Mouse (Mus musculus): ENCODE data around the gene Fam160b1. TPM values are rescaled to one million over a fixed set of nuclear protein-coding genes. Genes with fewer than 3 reads are reported as not detected.

Gene Fam160b1
- polyA plus RNA-seq, 1 experiment from 2014 or later, result 12.8 TPM

- H3K27ac ChIP-seq, result no peak overlapping the region
- no peaks in the 10 kb centered on the region for H3K4me1 ChIP-seq (replicated peaks)
- H3K36me3 ChIP-seq, result no peaks in the 10 kb centered on the region
- H3K4me3 ChIP-seq (replicated peaks), result no peak overlapping the region
- no peak for ATAC-seq
- no peak overlapping the region for H3K9ac ChIP-seq
- no peak overlapping the region for H3K4me2 ChIP-seq (replicated peaks)
- no peaks in the 10 kb centered on the region for H3K27me3 ChIP-seq (replicated peaks)
- no peaks in the 10 kb centered on the region for H3K9me3 ChIP-seq
Observed at GRCm38 (mm10) chr19:57327679-57328078, 32.8 kb upstream of the Fam160b1 start.

GRCm38 (mm10) chr19:57328269-57328668 is 32.2 kb upstream of the Fam160b1 start:
- no peaks in the 10 kb centered on the region for H3K9me3 ChIP-seq
- WGBS, result 95% methylated on average over 7 of the region's 7 CpGs
- H3K36me3 ChIP-seq, result no peaks in the 10 kb centered on the region
- H3K4me2 ChIP-seq (replicated peaks), result no peak overlapping the region
- H3K4me3 ChIP-seq (replicated peaks), result no peak overlapping the region
- ATAC-seq, result no peak
- H3K27me3 ChIP-seq (replicated peaks), result no peaks in the 10 kb centered on the region
- no peak overlapping the region for H3K9ac ChIP-seq
- no peaks in the 10 kb centered on the region for H3K4me1 ChIP-seq (replicated peaks)
- no peak overlapping the region for H3K27ac ChIP-seq

- Histone ChIP-seq H3K4me2 (replicated peaks) (no peak overlapping the region), H3K36me3 (no peaks in the 10 kb centered on the region), H3K9me3 (no peaks in the 10 kb centered on the region), H3K4me3 (replicated peaks) (no peak overlapping the region), H3K27ac (no peak overlapping the region), H3K27me3 (replicated peaks) (no peaks in the 10 kb centered on the region), H3K9ac (no peak overlapping the region), H3K4me1 (replicated peaks) (no peaks in the 10 kb centered on the region)
- WGBS, result 62% methylated on average over 12 of the region's 12 CpGs
- no peak for ATAC-seq
Observed at GRCm38 (mm10) chr19:57328792-57329191, 31.7 kb upstream of the Fam160b1 start.

DNA sequence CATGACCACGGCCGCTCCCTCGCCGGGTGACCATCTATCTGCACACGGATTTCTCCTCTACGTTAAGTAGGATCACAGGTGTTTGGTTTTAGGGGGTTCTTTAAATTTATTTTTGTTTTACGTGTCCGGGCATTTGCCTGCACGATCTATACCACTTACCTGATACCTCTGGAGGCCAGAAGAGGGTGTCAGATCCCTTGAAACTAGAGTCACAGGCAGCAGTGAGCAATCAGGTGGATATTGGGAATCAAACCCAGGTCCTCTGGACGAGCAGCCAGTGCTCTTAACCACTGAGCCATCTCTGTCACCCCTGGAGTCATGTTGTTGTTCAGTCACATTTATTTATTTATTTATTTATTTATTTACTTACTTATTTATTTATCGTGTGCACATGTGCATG is 30.2 kb upstream of the Fam160b1 start:
- Histone ChIP-seq H3K4me1 (replicated peaks) (peaks cover 3% of the 10 kb centered on the region; the same call in 1 of the 2 replicates), H3K9ac (no peak overlapping the region), H3K27me3 (replicated peaks) (no peaks in the 10 kb centered on the region), H3K27ac (no peak overlapping the region), H3K4me2 (replicated peaks) (no peak overlapping the region), H3K36me3 (no peaks in the 10 kb centered on the region), H3K9me3 (no peaks in the 10 kb centered on the region), H3K4me3 (replicated peaks) (no peak overlapping the region)
- 72% methylated on average over 11 of the region's 11 CpGs for WGBS
- no peak for ATAC-seq

GRCm38 (mm10) chr19:57331237-57331636 is 29.2 kb upstream of the Fam160b1 start:
- no peak overlapping the region for H3K4me2 ChIP-seq (replicated peaks)
- ATAC-seq, result no peak
- H3K27me3 ChIP-seq (replicated peaks), result no peaks in the 10 kb centered on the region
- H3K27ac ChIP-seq, result no peak overlapping the region
- no peaks in the 10 kb centered on the region for H3K36me3 ChIP-seq
- WGBS, result 88% methylated on average over 6 of the region's 6 CpGs
- H3K9ac ChIP-seq, result no peak overlapping the region
- H3K4me3 ChIP-seq (replicated peaks), result no peak overlapping the region
- peaks cover 3% of the 10 kb centered on the region; the same call in 1 of the 2 replicates for H3K4me1 ChIP-seq (replicated peaks)
- no peaks in the 10 kb centered on the region for H3K9me3 ChIP-seq

DNA sequence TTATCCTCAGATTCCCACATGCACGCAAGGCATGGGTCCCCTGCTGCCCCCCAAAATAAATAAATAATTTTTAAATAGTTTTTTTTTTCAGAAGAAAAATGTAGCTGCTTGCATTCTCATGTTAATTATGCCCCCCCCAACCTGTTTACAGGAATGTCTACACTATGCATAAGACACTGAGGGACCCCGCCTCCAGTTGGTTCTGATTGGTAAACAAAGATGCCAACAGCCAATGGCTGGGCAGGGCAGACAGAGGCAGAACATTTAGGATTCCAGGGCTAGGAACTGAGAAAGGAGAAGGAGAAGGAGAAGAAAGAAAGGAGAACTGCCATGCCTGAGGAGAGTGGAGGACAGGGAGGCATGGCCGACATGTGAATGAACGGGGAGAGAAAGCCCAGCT is 27.1 kb upstream of the Fam160b1 start:
- WGBS, result 86% methylated on average over 4 of the region's 4 CpGs
- H3K4me1 ChIP-seq (replicated peaks), result peaks cover 3% of the 10 kb centered on the region; the same call in 1 of the 2 replicates
- no peak overlapping the region for H3K9ac ChIP-seq
- H3K36me3 ChIP-seq, result no peaks in the 10 kb centered on the region
- no peak overlapping the region for H3K4me3 ChIP-seq (replicated peaks)
- no peaks in the 10 kb centered on the region for H3K9me3 ChIP-seq
- H3K27ac ChIP-seq, result no peak overlapping the region
- no peak overlapping the region for H3K4me2 ChIP-seq (replicated peaks)
- no peaks in the 10 kb centered on the region for H3K27me3 ChIP-seq (replicated peaks)
- ATAC-seq, result no peak

DNA sequence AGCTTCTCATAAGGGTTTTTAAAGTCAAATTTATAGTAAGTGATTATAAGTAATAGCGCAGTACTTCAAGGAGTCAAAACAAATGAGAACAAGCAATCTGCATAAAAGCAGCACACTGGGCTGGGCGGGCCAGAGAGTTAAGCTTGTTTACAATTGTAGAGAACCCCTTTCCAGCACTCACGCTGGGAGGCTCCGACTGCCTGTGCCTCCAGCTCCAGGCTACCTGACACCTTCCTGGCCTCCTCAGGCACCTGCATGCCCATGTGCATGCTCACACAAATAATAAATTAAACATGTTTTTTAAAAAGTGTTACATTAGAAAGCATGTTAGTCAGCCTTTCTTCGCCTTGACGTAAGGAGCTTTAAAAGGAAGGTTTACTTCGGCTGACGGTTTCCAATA is 25.3 kb upstream of the Fam160b1 start:
- Histone ChIP-seq H3K9me3 (no peaks in the 10 kb centered on the region), H3K36me3 (no peaks in the 10 kb centered on the region), H3K4me3 (replicated peaks) (no peak overlapping the region), H3K4me1 (replicated peaks) (peaks cover 3% of the 10 kb centered on the region; the same call in 1 of the 2 replicates), H3K27me3 (replicated peaks) (no peaks in the 10 kb centered on the region), H3K27ac (no peak overlapping the region), H3K4me2 (replicated peaks) (no peak overlapping the region), H3K9ac (no peak overlapping the region)
- 47% methylated on average over 8 of the region's 8 CpGs for WGBS
- ATAC-seq, result no peak

DNA sequence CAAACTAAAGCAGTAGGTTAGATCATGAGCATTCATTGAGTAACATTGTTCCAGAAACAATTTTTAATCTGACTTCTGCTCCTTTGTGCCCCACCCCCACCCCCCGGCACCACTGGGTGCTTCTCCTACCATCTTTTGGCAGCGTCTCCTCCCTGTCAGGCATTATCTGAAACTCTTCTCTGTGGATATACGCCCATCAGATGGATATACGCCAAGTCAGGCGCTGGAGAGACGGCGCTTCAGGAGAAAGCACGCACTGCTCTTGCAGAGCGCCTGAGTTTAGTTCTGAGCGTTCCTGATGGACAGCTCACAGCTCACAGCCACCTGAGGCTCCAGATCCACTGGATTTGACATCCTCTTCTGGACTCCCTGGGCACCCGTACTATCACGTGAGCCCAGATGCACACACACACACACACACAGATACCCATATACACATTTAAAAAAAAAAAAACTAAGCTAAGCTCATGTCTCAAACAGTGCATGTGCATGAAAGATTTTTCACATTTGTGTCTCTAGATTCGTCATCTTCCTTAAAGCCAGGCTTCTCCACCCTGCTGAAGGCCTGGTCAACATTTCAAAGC is 21.1 kb upstream of the Fam160b1 start:
- Histone ChIP-seq H3K27me3 (replicated peaks) (no peaks in the 10 kb centered on the region), H3K4me3 (replicated peaks) (no peak overlapping the region), H3K9me3 (no peaks in the 10 kb centered on the region), H3K36me3 (no peaks in the 10 kb centered on the region), H3K9ac (no peak overlapping the region), H3K4me1 (replicated peaks) (peaks cover 3% of the 10 kb centered on the region; the same call in 1 of the 2 replicates), H3K27ac (no peak overlapping the region), H3K4me2 (replicated peaks) (no peak overlapping the region)
- no peak for ATAC-seq
- WGBS, result 84% methylated on average over 13 of the region's 13 CpGs

DNA sequence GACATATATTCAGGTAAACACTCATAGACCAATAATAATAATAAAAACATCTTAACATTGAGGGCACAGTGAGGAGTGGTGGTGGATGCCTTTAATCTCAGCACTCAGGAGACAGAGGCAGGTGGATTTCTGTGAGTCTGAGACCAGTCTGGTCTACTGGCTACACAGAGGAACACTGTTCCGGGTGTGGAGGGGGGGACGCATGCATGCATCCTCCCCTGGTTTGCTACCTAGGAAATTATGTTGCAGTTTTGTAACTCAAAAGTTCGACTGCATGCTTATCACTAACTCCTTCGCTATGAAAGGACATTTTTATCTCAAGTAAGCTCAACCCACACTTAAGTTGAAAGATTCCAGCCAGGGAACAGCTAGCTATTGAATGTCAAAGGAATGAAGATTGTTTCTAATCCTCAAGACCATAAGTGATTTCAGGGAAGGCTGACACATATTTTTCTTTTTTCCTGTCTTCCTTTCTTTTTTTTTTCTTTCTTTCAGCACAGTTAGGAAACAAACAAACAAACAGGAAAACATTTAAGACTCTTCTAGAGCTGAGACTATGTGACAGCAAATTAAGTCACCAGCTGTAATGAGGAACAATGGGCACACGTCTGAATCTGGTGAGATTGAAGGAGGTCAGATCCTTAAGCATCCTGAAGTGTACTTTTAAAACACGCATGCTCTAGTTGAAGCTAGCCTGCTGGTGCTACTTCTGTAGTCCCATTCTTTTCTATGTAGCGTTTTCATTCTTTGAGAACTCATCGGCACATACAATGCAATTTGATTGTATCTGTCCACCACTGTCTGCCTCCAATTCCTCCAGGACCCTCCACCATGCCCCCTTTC is 19.4 kb upstream of the Fam160b1 start:
- Histone ChIP-seq H3K36me3 (no peaks in the 10 kb centered on the region), H3K4me2 (replicated peaks) (no peak overlapping the region), H3K9me3 (no peaks in the 10 kb centered on the region), H3K27ac (no peak overlapping the region), H3K9ac (no peak overlapping the region), H3K4me1 (replicated peaks) (no peaks in the 10 kb centered on the region), H3K27me3 (replicated peaks) (no peaks in the 10 kb centered on the region), H3K4me3 (replicated peaks) (no peak overlapping the region)
- 73% methylated on average over 8 of the region's 8 CpGs for WGBS
- no peak for ATAC-seq

DNA sequence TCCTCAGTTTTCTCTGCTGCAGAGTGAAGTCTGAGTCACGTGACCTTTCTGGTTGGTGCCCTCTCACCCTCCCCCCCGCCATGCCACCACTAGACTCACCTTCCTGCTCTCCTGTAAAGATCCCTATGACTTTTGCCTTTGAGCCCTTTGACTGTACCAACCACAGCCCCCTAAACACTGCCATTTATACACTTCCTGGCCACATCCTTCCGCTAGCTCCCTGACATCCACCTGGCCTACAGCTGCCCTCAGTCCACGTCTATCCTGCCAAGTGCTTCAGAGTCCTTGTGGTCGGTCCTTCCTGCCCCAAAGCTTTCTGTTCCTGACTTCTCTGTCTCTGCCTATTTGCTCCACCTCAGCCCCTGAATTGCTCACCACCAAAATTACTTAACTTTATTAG is 16.6 kb upstream of the Fam160b1 start:
- 81% methylated on average over 5 of the region's 5 CpGs for WGBS

GRCm38 (mm10) chr19:57344678-57345077 is 15.8 kb upstream of the Fam160b1 start:
- WGBS, result 95% methylated on average over 1 of the region's 1 CpGs
- Histone ChIP-seq H3K4me3 (replicated peaks) (no peak overlapping the region), H3K27ac (no peak overlapping the region), H3K9ac (no peak overlapping the region), H3K9me3 (no peaks in the 10 kb centered on the region), H3K36me3 (no peaks in the 10 kb centered on the region), H3K4me1 (replicated peaks) (no peaks in the 10 kb centered on the region), H3K4me2 (replicated peaks) (no peak overlapping the region), H3K27me3 (replicated peaks) (no peaks in the 10 kb centered on the region)
- ATAC-seq, result no peak

More for the DNA sequence above, 16.6 kb upstream of the Fam160b1 start:
- no peak for ATAC-seq
- Histone ChIP-seq H3K27ac (no peak overlapping the region), H3K4me3 (replicated peaks) (no peak overlapping the region), H3K4me2 (replicated peaks) (no peak overlapping the region), H3K9me3 (no peaks in the 10 kb centered on the region), H3K4me1 (replicated peaks) (no peaks in the 10 kb centered on the region), H3K27me3 (replicated peaks) (no peaks in the 10 kb centered on the region), H3K36me3 (no peaks in the 10 kb centered on the region), H3K9ac (no peak overlapping the region)

DNA sequence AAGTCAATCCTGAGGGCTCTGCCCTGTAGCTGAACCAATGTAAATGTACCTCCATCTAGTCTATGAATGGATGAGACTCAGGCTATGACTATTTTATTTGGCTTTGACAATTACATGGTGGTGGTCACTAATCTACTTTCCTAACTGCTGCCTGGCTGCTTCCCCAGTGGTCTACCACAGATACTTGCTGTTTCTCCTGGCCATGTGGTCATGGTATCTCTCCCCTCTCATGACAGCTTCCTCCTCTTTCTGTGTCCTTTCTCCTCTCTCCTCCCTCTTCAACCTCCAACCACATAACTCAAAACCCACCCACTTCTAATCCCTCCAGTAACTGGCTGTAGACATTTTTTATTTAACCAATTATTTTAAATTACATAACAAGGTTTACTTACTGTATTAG is 11.4 kb upstream of the Fam160b1 start:
- Histone ChIP-seq H3K36me3 (no peaks in the 10 kb centered on the region), H3K9me3 (no peaks in the 10 kb centered on the region), H3K9ac (no peak overlapping the region), H3K4me3 (replicated peaks) (no peak overlapping the region), H3K4me2 (replicated peaks) (no peak overlapping the region), H3K27me3 (replicated peaks) (no peaks in the 10 kb centered on the region), H3K27ac (no peak overlapping the region), H3K4me1 (replicated peaks) (no peaks in the 10 kb centered on the region)
- no peak for ATAC-seq
